Mouse (Mus musculus) CH12.LX (cell line): Measurements from ENCODE around the gene Ccer2. TPM values are rescaled to one million over a fixed set of nuclear protein-coding genes. Genes with fewer than 3 reads are reported as not detected.
A peak's percentile ranks its signal among the peaks of the same experiment; 100 is the strongest.

Source experiments
- DNase-seq: peaks from one replicate; pipeline ENCODE4 v3.0.0-alpha.2; 2013; ENCODE audit errors: extremely low read depth
- H3K27ac ChIP-seq: 2 replicates; pipeline ENCODE4 v1.5.1; 2012; ENCODE audit warnings: low read depth, mild to moderate bottlenecking, control low read depth, moderate library complexity; ENCODE audit not compliant: insufficient read depth
- H3K27me3 ChIP-seq: replicated peaks from 2 replicates; pipeline ENCODE3; 2012; ENCODE audit warnings: inconsistent platforms
- H3K36me3 ChIP-seq, 2 experiments: replicated peaks in 1 of 2; 2 replicates each; pipeline versions ENCODE3 to v1.6.1; 2012; ENCODE audit warnings: inconsistent platforms in 1 of 2, low read length in 1 of 2, mild to moderate bottlenecking in 1 of 2, mixed read lengths in 1 of 2, moderate library complexity in 1 of 2; ENCODE audit not compliant: control insufficient read depth in 1 of 2, insufficient read depth in 1 of 2
- H3K4me1 ChIP-seq, 2 experiments: 2 replicates each; pipeline ENCODE4 v1.6.1; 2012; ENCODE audit warnings: inconsistent platforms in 1 of 2, moderate library complexity in 1 of 2; ENCODE audit not compliant: insufficient read depth in 2 of 2, control insufficient read depth in 1 of 2
- H3K4me2 ChIP-seq: 2 replicates; pipeline ENCODE4 v1.6.1; 2012; ENCODE audit warnings: low read depth, mild to moderate bottlenecking, control low read depth; ENCODE audit not compliant: poor library complexity, insufficient read depth, severe bottlenecking
- H3K4me3 ChIP-seq, 3 experiments: fragments of 150-350 bp in 1 of 3; sonication (generic) in 1 of 3; replicated peaks in 1 of 3; 2 replicates each; pipeline versions ENCODE3 to v1.5.1; 2011 to 2012; ENCODE audit warnings: low read depth in 2 of 3, low read length in 2 of 3, mild to moderate bottlenecking in 2 of 3, moderate library complexity in 2 of 3, control low read depth in 1 of 3, improper control_type of control experiment in 1 of 3, inconsistent platforms in 1 of 3, mixed read lengths in 1 of 3; ENCODE audit not compliant: poor library complexity in 1 of 3
- H3K79me2 ChIP-seq: replicated peaks from 2 replicates; pipeline ENCODE4 v1.6.1; 2012; ENCODE audit warnings: mild to moderate bottlenecking, moderate library complexity; ENCODE audit not compliant: control insufficient read depth, poor library complexity, insufficient read depth, severe bottlenecking; ENCODE audit errors: extremely low read depth
- H3K9ac ChIP-seq: 2 replicates; pipeline ENCODE4 v1.6.1; 2012; ENCODE audit warnings: low read depth, mild to moderate bottlenecking, control low read depth, moderate library complexity; ENCODE audit not compliant: insufficient read depth
- H3K9me3 ChIP-seq: replicated peaks from 2 replicates; pipeline ENCODE3; 2012; ENCODE audit warnings: low read length, inconsistent platforms, mixed read lengths
- BHLHE40 ChIP-seq: IDR thresholded peaks from 2 replicates; pipeline ENCODE4 v1.6.1; 2011; ENCODE audit warnings: mild to moderate bottlenecking, low read depth, low read length, improper control_type of control experiment
- CHD1 ChIP-seq: IDR thresholded peaks from 2 replicates; pipeline ENCODE4 v1.6.1; 2012; ENCODE audit warnings: low read depth, low read length, improper control_type of control experiment, inconsistent platforms
- CTCF ChIP-seq, 2 experiments: IDR thresholded peaks in 1 of 2; conservative IDR thresholded peaks in 1 of 2; 2 replicates each; pipeline ENCODE4 v1.5.1; 2011 to 2012; ENCODE audit warnings: low read depth in 2 of 2, low read length in 2 of 2, improper control_type of control experiment in 1 of 2, inconsistent platforms in 1 of 2, mild to moderate bottlenecking in 1 of 2, moderate library complexity in 1 of 2
- ELF1 ChIP-seq: IDR thresholded peaks from 2 replicates; pipeline ENCODE4 v1.6.1; 2014; ENCODE audit warnings: low read depth, mild to moderate bottlenecking, inconsistent platforms, low read length, improper control_type of control experiment
- ETS1 ChIP-seq: conservative IDR thresholded peaks from 2 replicates; pipeline ENCODE4 v1.6.1; 2012; ENCODE audit warnings: low read depth, mild to moderate bottlenecking, inconsistent platforms, low read length, improper control_type of control experiment, moderate library complexity
- HCFC1 ChIP-seq: IDR thresholded peaks from 2 replicates; pipeline ENCODE4 v1.6.1; 2012; ENCODE audit warnings: low read depth, mild to moderate bottlenecking, inconsistent platforms, low read length, improper control_type of control experiment
- IRF4 ChIP-seq: IDR thresholded peaks from 2 replicates; pipeline ENCODE4 v1.6.1; 2014; ENCODE audit warnings: low read depth, mild to moderate bottlenecking, inconsistent platforms, low read length, improper control_type of control experiment
- JUN ChIP-seq: IDR thresholded peaks from 2 replicates; pipeline ENCODE4 v1.6.1; 2011; ENCODE audit warnings: low read depth, mild to moderate bottlenecking, low read length, improper control_type of control experiment, moderate library complexity; ENCODE audit not compliant: insufficient read depth
- JUND ChIP-seq: conservative IDR thresholded peaks from 2 replicates; pipeline ENCODE4 v1.6.1; 2011; ENCODE audit warnings: low read depth, low read length, improper control_type of control experiment
- KAT2A ChIP-seq: IDR thresholded peaks from 2 replicates; pipeline ENCODE4 v1.6.1; 2012; ENCODE audit warnings: low read length, improper control_type of control experiment, inconsistent platforms; ENCODE audit not compliant: insufficient replicate concordance
- MAFK ChIP-seq: IDR thresholded peaks from 2 replicates; pipeline ENCODE4 v1.6.1; 2011; ENCODE audit warnings: low read length, improper control_type of control experiment; ENCODE audit not compliant: insufficient replicate concordance
- MAX ChIP-seq: IDR thresholded peaks from 2 replicates; pipeline ENCODE4 v1.6.1; 2011; ENCODE audit warnings: low read length, improper control_type of control experiment
- MAZ ChIP-seq: IDR thresholded peaks from 2 replicates; pipeline ENCODE4 v1.6.1; 2012; ENCODE audit warnings: low read depth, mild to moderate bottlenecking, inconsistent platforms, low read length, improper control_type of control experiment, moderate library complexity
- MEF2A ChIP-seq: IDR thresholded peaks from 2 replicates; pipeline ENCODE4 v1.6.1; 2014; ENCODE audit warnings: low read depth, mild to moderate bottlenecking, inconsistent platforms, low read length, improper control_type of control experiment, borderline replicate concordance
- MXI1 ChIP-seq: IDR thresholded peaks from 2 replicates; pipeline ENCODE4 v1.6.1; 2011; ENCODE audit warnings: mild to moderate bottlenecking, low read depth, low read length, improper control_type of control experiment
- MYC ChIP-seq: IDR thresholded peaks from 2 replicates; pipeline ENCODE4 v1.6.1; 2011; ENCODE audit warnings: low read depth, mild to moderate bottlenecking, improper control_type of control experiment, low read length
- NELFE ChIP-seq: IDR thresholded peaks from 2 replicates; pipeline ENCODE4 v1.6.1; 2011; ENCODE audit warnings: low read depth, low read length, improper control_type of control experiment
- NRF1 ChIP-seq: IDR thresholded peaks from 2 replicates; pipeline ENCODE4 v1.6.1; 2014; ENCODE audit warnings: low read depth, mild to moderate bottlenecking, inconsistent platforms, low read length, improper control_type of control experiment, moderate library complexity
- PAX5 ChIP-seq: IDR thresholded peaks from 2 replicates; pipeline ENCODE4 v1.6.1; 2012; ENCODE audit warnings: low read length, inconsistent platforms, mixed read lengths
- POLR2A ChIP-seq: IDR thresholded peaks from 2 replicates; pipeline ENCODE4 v1.6.1; 2011; ENCODE audit warnings: low read depth, mild to moderate bottlenecking, improper control_type of control experiment, low read length
- POLR2AphosphoS2 ChIP-seq: IDR thresholded peaks from 2 replicates; pipeline ENCODE4 v1.6.1; 2011; ENCODE audit warnings: low read depth, low read length, improper control_type of control experiment
- RAD21 ChIP-seq: IDR thresholded peaks from 2 replicates; pipeline ENCODE4 v1.6.1; 2011; ENCODE audit warnings: low read depth, mild to moderate bottlenecking, low read length, improper control_type of control experiment, moderate library complexity
- SIN3A ChIP-seq: IDR thresholded peaks from 2 replicates; pipeline ENCODE4 v1.6.1; 2012; ENCODE audit warnings: low read length, improper control_type of control experiment, inconsistent platforms
- TCF12 ChIP-seq: IDR thresholded peaks from 2 replicates; pipeline ENCODE4 v1.6.1; 2014; ENCODE audit warnings: low read depth, mild to moderate bottlenecking, inconsistent platforms, low read length, improper control_type of control experiment
- ZC3H11A ChIP-seq: IDR thresholded peaks from 2 replicates; pipeline ENCODE4 v1.6.1; 2012; ENCODE audit warnings: low read depth, mild to moderate bottlenecking, inconsistent platforms, low read length, improper control_type of control experiment
- ZKSCAN1 ChIP-seq: IDR thresholded peaks from 2 replicates; pipeline ENCODE4 v1.6.1; 2012; ENCODE audit warnings: low read depth, inconsistent platforms, low read length, improper control_type of control experiment, borderline replicate concordance
- ZMIZ1 ChIP-seq: IDR thresholded peaks from 2 replicates; pipeline ENCODE4 v1.6.1; 2012; ENCODE audit warnings: low read depth, mild to moderate bottlenecking, inconsistent platforms, low read length, improper control_type of control experiment
- ZNF384 ChIP-seq: IDR thresholded peaks from 2 replicates; pipeline ENCODE4 v1.6.1; 2012; ENCODE audit warnings: low read depth, low read length, improper control_type of control experiment, inconsistent platforms
- dilution Hi-C: fragments of 300-500 bp; cut with MboI; formaldehyde crosslinking; loops from 2 replicates; pipeline ENCODE4 v1.14.3; 2020; ENCODE audit warnings: low sequenced_read_pairs; ENCODE audit not compliant: extremely low pct_unique_long_range_greater_than_20kb, extremely low pct_ligation_motif_present
- in situ Hi-C: fragments of 300-500 bp; cut with MboI; formaldehyde crosslinking; loops from 3 replicates; pipeline ENCODE4 v1.14.3; 2019; ENCODE audit warnings: low sequenced_read_pairs, low pct_ligation_motif_present, low pct_unique_long_range_greater_than_20kb, mixed read lengths
- polyA plus RNA-seq: library from polyadenylated mRNA; unstranded; fragments of >175 nt; gene quantifications from 2 replicates; pipeline ENCODE4 v1.2.1, GENCODE M21; 2012; ENCODE audit warnings: low read depth; ENCODE audit not compliant: insufficient read length
- total RNA-seq, 2 experiments: library from RNA; depleted of rRNA; stranded (reverse); fragments of 300-350 nt in 1 of 2; fragments of >200 nt in 1 of 2; gene quantifications; 2 replicates each; pipeline ENCODE4 v1.2.3; 2012 to 2014

The Ccer2 gene
- total and polyA plus RNA-seq, 3 experiments: 0.17 TPM; not detected in 2

- in situ Hi-C loops: loop anchor here (25.0 kb wide), 1 partner anchor 246 kb away; no protein-coding TSS in a partner anchor
- H3K9me3 ChIP-seq: no peaks in the 10 kb centered on the region
- H3K4me2 ChIP-seq: no peak overlapping the region
- DNase-seq: no peak
- H3K4me3 ChIP-seq: no peak overlapping the region
- H3K9ac ChIP-seq: no peak overlapping the region; the same call in 1 of the 2 replicates
- dilution Hi-C loops: no loop called here
- peaks cover 39 to 74% of the 10 kb centered on the region in 2 experiments for H3K4me1 ChIP-seq
- H3K27ac ChIP-seq: no peak overlapping the region
- TF ChIP-seq KAT2A (no peak), CTCF (conservative IDR thresholded peaks at IDR 0.05 in 1 of 2, IDR thresholded peaks at IDR 0.05 in 1 of 2; ENCODE audit: low read depth in 2 of 2, low read length in 2 of 2) (no peak), MEF2A (no peak), PAX5 (no peak), SIN3A (no peak), ZMIZ1 (no peak), NELFE (no peak), MYC (no peak), ZKSCAN1 (no peak), NRF1 (no peak), POLR2AphosphoS2 (no peak), CHD1 (no peak), ZC3H11A (no peak), ELF1 (no peak), JUND (no peak), RAD21 (no peak), JUN (no peak)
- H3K36me3 ChIP-seq: peaks cover 0 to 11% of the 10 kb centered on the region in 2 experiments
- H3K79me2 ChIP-seq: 0 out of 2 replicates have a peak, but pooled peaks cover 6% of the 10 kb centered on the region
- no peaks in the 10 kb centered on the region for H3K27me3 ChIP-seq
Observed at GRCm38 (mm10) chr7:28791706-28792105, 35.7 kb downstream of the Ccer2 start.

GRCm38 (mm10) chr7:28792391-28793185 is 36.6 kb downstream of the Ccer2 start:
- dilution Hi-C loops: no loop called here
- peaks cover 37 to 68% of the 10 kb centered on the region in 2 experiments for H3K4me1 ChIP-seq
- DNase-seq: no peak
- TF ChIP-seq CTCF (conservative IDR thresholded peaks at IDR 0.05 in 1 of 2, IDR thresholded peaks at IDR 0.05 in 1 of 2; ENCODE audit: low read depth in 2 of 2, low read length in 2 of 2) (peak in 1 of 2 experiments; percentile 72; a peak in 2 of 4 replicates), NRF1 (0 out of 2 replicates have a peak, but pooled peaks have one; percentile 16), MAX (no peak), RAD21 (peak; percentile 68), BHLHE40 (peak; percentile 46; the same call in 1 of the 2 replicates), HCFC1 (peak; percentile 25; the same call in 1 of the 2 replicates), ETS1 (no peak), KAT2A (no peak), MAZ (no peak), MXI1 (peak; percentile 32; the same call in 1 of the 2 replicates), MAFK (no peak), TCF12 (peak; percentile 40; the same call in 1 of the 2 replicates), MYC (peak; percentile 45; the same call in 1 of the 2 replicates), ZKSCAN1 (no peak), ZC3H11A (peak; percentile 3; the same call in 1 of the 2 replicates), ZNF384 (peak; percentile 91), ELF1 (0 out of 2 replicates have a peak, but pooled peaks have one; percentile 11), POLR2A (peak; percentile 36), POLR2AphosphoS2 (no peak), IRF4 (0 out of 2 replicates have a peak, but pooled peaks have one; percentile 4), NELFE (peak; percentile 22; the same call in 1 of the 2 replicates)

More at GRCm38 (mm10) chr7:28792391-28793185, 36.6 kb downstream of the Ccer2 start:
- Histone ChIP-seq H3K79me2 (peaks cover 9% of the 10 kb centered on the region), H3K9me3 (no peaks in the 10 kb centered on the region), H3K4me2 (peak overlapping the region; percentile 18), H3K9ac (peak overlapping the region; percentile 37), H3K27me3 (no peaks in the 10 kb centered on the region), H3K36me3 (peaks cover 2 to 5% of the 10 kb centered on the region in 2 experiments), H3K27ac (peak overlapping the region; percentile 92), H3K4me3 (peak overlapping the region; percentile 4 to 42 (median 21))
- in situ Hi-C loops: loop anchor here (25.0 kb wide), 1 partner anchor 245 kb away; no protein-coding TSS in a partner anchor
